Mouse (Mus musculus) mature B cell (primary cell): ENCODE measurements around the gene Rnf7.
"Not testable (repeated sequence)": the region's sequence is repeated elsewhere in the genome, so short reads cannot be mapped to it uniquely, and the experiment has no call there.

Source experiments
- in situ Hi-C: fragments of 300-500 bp; cut with MboI; formaldehyde crosslinking; loops from 2 replicates; pipeline ENCODE4 v1.14.3; 2019

Gene Rnf7

GRCm38 (mm10) chr9:96478071-96478888, at the start of gene Rnf7:
TSS of gene Rnf7 (minus strand) at chr9:96478675.
- in situ Hi-C loops: loop anchor here (10.0 kb wide), 1 partner anchor 123 kb away; no protein-coding TSS in a partner anchor

GRCm38 (mm10) chr9:96526011-96526410, 47.5 kb upstream of the Rnf7 start:
- in situ Hi-C loops: no loop called here

GRCm38 (mm10) chr9:96524972-96525506, 46.6 kb upstream of the Rnf7 start, which contains the start of gene Gm28729:
TSS of gene Gm28729 (minus strand) at chr9:96525264.
- in situ Hi-C loops: no loop called here

- in situ Hi-C loops: no loop called here
Measured at GRCm38 (mm10) chr9:96523148-96523547, 44.7 kb upstream of the Rnf7 start.

- in situ Hi-C loops: not testable (repeated sequence)
Measured at GRCm38 (mm10) chr9:96521574-96521973, 43.1 kb upstream of the Rnf7 start.

GRCm38 (mm10) chr9:96517429-96517828, 39.0 kb upstream of the Rnf7 start:
- in situ Hi-C loops: no loop called here

- in situ Hi-C loops: no loop called here
Measured at GRCm38 (mm10) chr9:96516806-96517205, 38.3 kb upstream of the Rnf7 start.

GRCm38 (mm10) chr9:96515737-96516136, 37.3 kb upstream of the Rnf7 start:
- in situ Hi-C loops: no loop called here

GRCm38 (mm10) chr9:96514278-96514677, 35.8 kb upstream of the Rnf7 start:
- in situ Hi-C loops: no loop called here

GRCm38 (mm10) chr9:96506011-96506498, 27.6 kb upstream of the Rnf7 start:
- in situ Hi-C loops: no loop called here

- in situ Hi-C loops: no loop called here
Measured at GRCm38 (mm10) chr9:96505156-96505555, 26.7 kb upstream of the Rnf7 start.

- in situ Hi-C loops: no loop called here
Measured at GRCm38 (mm10) chr9:96504116-96504895, 25.8 kb upstream of the Rnf7 start.

- in situ Hi-C loops: no loop called here
Measured at GRCm38 (mm10) chr9:96502856-96503610, 24.6 kb upstream of the Rnf7 start.

GRCm38 (mm10) chr9:96501217-96501616, 22.7 kb upstream of the Rnf7 start:
- in situ Hi-C loops: no loop called here

GRCm38 (mm10) chr9:96493212-96493611, 14.7 kb upstream of the Rnf7 start:
- in situ Hi-C loops: no loop called here

- in situ Hi-C loops: no loop called here
Measured at GRCm38 (mm10) chr9:96491810-96492209, 13.3 kb upstream of the Rnf7 start.

GRCm38 (mm10) chr9:96487869-96488268, 9.4 kb upstream of the Rnf7 start:
- in situ Hi-C loops: not testable (repeated sequence)

- in situ Hi-C loops: no loop called here
Measured at GRCm38 (mm10) chr9:96483648-96484047, 5.2 kb upstream of the Rnf7 start.

GRCm38 (mm10) chr9:96483028-96483427, 4.6 kb upstream of the Rnf7 start:
- in situ Hi-C loops: no loop called here

- in situ Hi-C loops: loop anchor here (10.0 kb wide), 1 partner anchor 118 kb away; no protein-coding TSS in a partner anchor
Measured at GRCm38 (mm10) chr9:96472356-96472755, 6.1 kb downstream of the Rnf7 start.

GRCm38 (mm10) chr9:96471681-96472080, 6.8 kb downstream of the Rnf7 start:
- in situ Hi-C loops: loop anchor here (10.0 kb wide), 1 partner anchor 117 kb away; no protein-coding TSS in a partner anchor
